Mouse (Mus musculus) midbrain, postnatal 0 days (tissue): ENCODE results near the gene Vps4a. TPM values are rescaled to one million over a fixed set of nuclear protein-coding genes. Genes with fewer than 3 reads are reported as not detected.

Experiments used
- ATAC-seq: fragments of 200-750 bp; cut with Nextera tagmentation; 2 replicates; pipeline ENCODE4 v1.8.0; 2017; ENCODE audit warnings: moderate number of reproducible peaks, mild to moderate bottlenecking, moderate TSS enrichment, moderate library complexity; ENCODE audit not compliant: low FRiP score
- DNase-seq: peaks from one replicate; pipeline ENCODE4 v3.0.0-alpha.2; 2015; ENCODE audit warnings: low spot score
- H3K27ac ChIP-seq: fragments of 300-500 bp; sonication (generic); 2 replicates; pipeline ENCODE4 v1.5.1; 2014; ENCODE audit warnings: low read depth, mild to moderate bottlenecking, low read length, mixed read lengths
- H3K27me3 ChIP-seq: fragments of 300-500 bp; sonication (generic); 2 replicates; pipeline ENCODE4 v1.6.1; 2014; ENCODE audit warnings: low read length, control low read depth, mixed read lengths; ENCODE audit not compliant: insufficient read depth
- H3K36me3 ChIP-seq: fragments of 300-500 bp; sonication (generic); 2 replicates; pipeline ENCODE4 v1.6.1; 2014; ENCODE audit warnings: low read length, control low read depth, mixed read lengths; ENCODE audit not compliant: insufficient read depth
- H3K4me1 ChIP-seq: fragments of 300-500 bp; sonication (generic); 2 replicates; pipeline ENCODE4 v1.6.1; 2014; ENCODE audit warnings: mild to moderate bottlenecking, control low read depth, antibody characterized with exemption, low read length, mixed read lengths; ENCODE audit not compliant: insufficient read depth
- H3K4me2 ChIP-seq: fragments of 300-500 bp; sonication (generic); 2 replicates; pipeline ENCODE4 v1.6.1; 2014; ENCODE audit warnings: low read depth, mild to moderate bottlenecking, low read length, mixed read lengths; ENCODE audit not compliant: poor library complexity, severe bottlenecking
- H3K4me3 ChIP-seq: fragments of 300-500 bp; sonication (generic); 2 replicates; pipeline ENCODE4 v1.5.1; 2014; ENCODE audit warnings: low read depth, mild to moderate bottlenecking, low read length, moderate library complexity
- H3K9ac ChIP-seq: fragments of 300-500 bp; sonication (generic); replicated peaks from 2 replicates; pipeline ENCODE4 v1.6.1; 2014; ENCODE audit warnings: mild to moderate bottlenecking, low read length, moderate library complexity, mixed read lengths; ENCODE audit not compliant: poor library complexity, severe bottlenecking
- H3K9me3 ChIP-seq: fragments of 300-500 bp; sonication (generic); 2 replicates; pipeline ENCODE4 v1.6.1; 2016; ENCODE audit warnings: low read length, control low read depth
- CTCF ChIP-seq: IDR thresholded peaks from 2 replicates; pipeline ENCODE4 v1.5.1; 2016; ENCODE audit warnings: antibody characterized with exemption, mild to moderate bottlenecking
- WGBS: fragments of 180-500 bp; shearing (Covaris S2); extraction: QIAGEN DNeasy Blood & Tissue Kit; methylation state at CpG from one replicate; pipeline ENCODE4 v1.1.7; 2014; 5-methylcytosine and 5-hydroxymethylcytosine counted together
- polyA plus RNA-seq: library from polyadenylated mRNA; unstranded; fragments of >200 nt; fragmentation: Nextera tagmentation; extraction: Ambion mirVana; gene quantifications from 2 replicates; pipeline ENCODE4 v1.2.1, GENCODE M21; 2015
- total RNA-seq: library from RNA; depleted of rRNA; stranded (reverse); fragments of >200 nt; gene quantifications from 2 replicates; pipeline ENCODE4 v1.2.3, GENCODE M21; 2014

Vps4a gene
- total and polyA plus RNA-seq, 2 experiments from 2014 or later = 111 to 166 TPM

DNA sequence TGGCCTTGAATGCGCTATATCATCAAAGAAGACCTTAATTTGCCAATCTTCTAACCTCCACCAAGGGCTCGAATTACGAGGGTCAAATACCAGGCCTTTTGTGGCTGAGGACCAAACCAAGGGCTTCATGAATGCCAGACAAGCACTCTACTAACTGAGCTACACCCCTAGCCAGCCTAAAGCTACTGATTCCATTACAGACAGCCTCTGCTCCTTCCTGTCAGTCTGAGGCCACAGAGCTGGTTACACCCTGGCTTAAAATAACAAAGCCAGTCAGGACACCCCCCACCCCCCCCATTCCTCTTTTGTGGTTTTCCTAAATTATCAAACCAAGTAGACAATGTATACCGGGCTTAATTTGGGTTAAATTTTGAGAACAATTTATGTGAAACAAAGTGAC, 42.7 kb downstream of the Vps4a start:
- Histone ChIP-seq H3K4me3 (no peak overlapping the region), H3K36me3 (peaks cover 58% of the 10 kb centered on the region), H3K27me3 (no peaks in the 10 kb centered on the region), H3K27ac (no peak overlapping the region), H3K4me2 (no peak overlapping the region), H3K4me1 (no peaks in the 10 kb centered on the region), H3K9ac (no peak overlapping the region), H3K9me3 (no peaks in the 10 kb centered on the region)
- ATAC-seq = no peak
- no peak for DNase-seq
- 90% methylated on average over 4 of the region's 4 CpGs for WGBS
- TF ChIP-seq CTCF = no peak

DNA sequence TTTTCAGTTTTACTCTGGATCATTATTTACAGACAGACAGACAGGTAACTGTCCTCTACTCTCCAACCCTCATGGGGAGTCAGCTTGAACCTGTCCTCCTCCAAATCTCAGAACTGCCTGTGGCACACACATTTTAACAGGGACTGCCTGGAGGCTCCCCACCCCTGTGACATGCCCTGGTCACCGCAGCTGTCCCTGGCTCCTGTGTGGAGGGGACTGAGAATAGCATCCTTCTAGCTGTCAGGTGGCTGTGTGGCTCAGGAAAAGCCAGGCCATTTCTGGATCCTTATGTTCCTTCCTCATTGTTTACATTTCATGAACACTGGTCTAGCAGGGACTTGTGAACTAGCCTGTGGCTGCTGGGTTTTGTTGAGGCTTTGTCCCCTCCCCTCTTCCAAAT, 43.1 kb downstream of the Vps4a start:
- Histone ChIP-seq H3K9me3 (no peaks in the 10 kb centered on the region), H3K9ac (no peak overlapping the region), H3K4me1 (no peaks in the 10 kb centered on the region), H3K4me3 (no peak overlapping the region), H3K4me2 (no peak overlapping the region), H3K27me3 (no peaks in the 10 kb centered on the region), H3K27ac (no peak overlapping the region), H3K36me3 (peaks cover 58% of the 10 kb centered on the region)
- ATAC-seq (no peak), DNase-seq (no peak)
- WGBS = 100% methylated on average over 1 of the region's 1 CpGs
- no peak for TF ChIP-seq CTCF

DNA sequence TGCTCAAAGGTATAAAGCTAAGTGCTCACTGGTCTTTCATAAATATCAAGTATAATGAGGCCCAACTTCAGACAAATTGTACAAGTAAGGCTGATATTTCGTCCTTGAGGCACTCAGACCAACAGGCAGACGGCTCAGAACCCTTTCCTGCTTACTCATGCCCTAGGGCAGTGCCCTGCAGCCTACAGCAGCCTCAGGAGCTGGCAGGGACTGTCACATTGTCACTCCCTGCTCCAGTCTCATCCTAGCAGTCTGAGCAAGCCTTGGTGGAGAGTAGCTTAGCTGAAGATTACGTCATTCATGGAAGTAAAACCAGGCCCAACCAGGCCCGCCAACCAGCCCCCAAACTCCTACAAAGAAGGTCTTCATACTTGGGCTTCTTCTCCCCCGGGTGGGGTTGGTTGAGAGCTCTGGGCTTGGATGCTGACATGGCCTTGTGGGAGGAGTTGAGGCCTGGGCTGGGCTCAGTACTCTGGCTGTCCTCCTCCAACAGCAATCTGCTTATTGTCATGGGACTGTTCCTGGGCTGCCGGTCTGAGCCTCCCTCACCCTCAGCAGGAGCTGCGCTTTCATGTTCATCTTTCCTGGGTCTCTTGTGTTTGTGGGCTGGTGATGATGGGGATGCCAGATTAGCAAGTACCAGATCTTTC, 45.3 kb downstream of the Vps4a start:
- H3K9me3 ChIP-seq = no peaks in the 10 kb centered on the region
- DNase-seq (no peak), ATAC-seq (no peak)
- TF ChIP-seq CTCF = no peak
- no peak overlapping the region for H3K4me2 ChIP-seq
- H3K27me3 ChIP-seq = no peaks in the 10 kb centered on the region
- H3K4me3 ChIP-seq = no peak overlapping the region
- no peak overlapping the region for H3K27ac ChIP-seq
- no peaks in the 10 kb centered on the region for H3K4me1 ChIP-seq
- H3K36me3 ChIP-seq = peaks cover 57% of the 10 kb centered on the region
- H3K9ac ChIP-seq = no peak overlapping the region
- 92% methylated on average over 7 of the region's 7 CpGs for WGBS

DNA sequence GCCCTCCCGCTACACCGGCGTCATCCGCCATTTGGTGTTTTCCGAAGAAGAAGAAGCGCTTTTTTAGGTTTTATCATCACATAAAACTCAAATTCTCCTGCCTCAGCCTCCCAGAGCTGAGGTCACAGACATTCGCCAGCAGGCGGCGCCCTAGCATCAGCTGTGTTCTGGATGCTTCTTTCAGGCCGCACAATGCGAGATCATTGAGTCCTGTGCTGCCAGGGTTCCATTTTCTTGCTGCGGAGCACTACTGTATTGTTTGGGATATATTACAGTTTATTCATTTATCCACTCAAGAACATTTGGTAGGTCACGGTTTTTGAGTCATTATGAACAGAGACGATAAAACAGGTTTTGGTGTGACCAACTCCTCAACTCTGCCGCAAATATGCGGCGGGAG, 54.3 kb downstream of the Vps4a start:
- Histone ChIP-seq H3K27me3 (no peaks in the 10 kb centered on the region), H3K9me3 (no peaks in the 10 kb centered on the region), H3K4me2 (no peak overlapping the region), H3K27ac (no peak overlapping the region), H3K4me1 (no peaks in the 10 kb centered on the region), H3K36me3 (peaks cover 27% of the 10 kb centered on the region), H3K4me3 (no peak overlapping the region), H3K9ac (no peak overlapping the region)
- WGBS = 98% methylated on average over 17 of the region's 17 CpGs
- peak; percentile 36 for TF ChIP-seq CTCF
- no peak for ATAC-seq
- DNase-seq = no peak

DNA sequence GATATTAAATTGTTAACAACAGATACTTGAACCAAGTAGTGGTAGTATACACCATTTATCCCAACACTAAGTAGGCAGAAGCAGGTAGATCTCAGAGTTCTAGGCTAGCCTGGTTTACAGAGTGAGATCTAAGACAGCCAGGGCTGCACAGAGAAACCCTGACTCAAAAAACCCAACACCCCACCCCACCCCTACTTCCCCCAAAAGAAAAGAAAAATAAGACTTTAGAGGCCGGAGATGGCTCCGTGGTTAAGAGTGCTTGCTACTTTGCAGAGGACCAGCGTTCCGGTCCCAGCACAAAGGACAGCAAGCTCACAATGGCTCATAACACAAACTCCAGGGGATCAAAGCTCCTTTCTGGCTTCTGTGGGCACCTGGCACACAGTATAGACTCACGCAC, 55.0 kb downstream of the Vps4a start:
- no peak for DNase-seq
- no peak for ATAC-seq
- H3K36me3 ChIP-seq = peaks cover 22% of the 10 kb centered on the region
- H3K9ac ChIP-seq = no peak overlapping the region
- H3K4me2 ChIP-seq = no peak overlapping the region
- no peak for TF ChIP-seq CTCF
- WGBS = 98% methylated on average over 5 of the region's 5 CpGs
- H3K9me3 ChIP-seq = no peaks in the 10 kb centered on the region
- no peaks in the 10 kb centered on the region for H3K27me3 ChIP-seq
- no peak overlapping the region for H3K4me3 ChIP-seq
- H3K27ac ChIP-seq = no peak overlapping the region
- H3K4me1 ChIP-seq = no peaks in the 10 kb centered on the region

DNA sequence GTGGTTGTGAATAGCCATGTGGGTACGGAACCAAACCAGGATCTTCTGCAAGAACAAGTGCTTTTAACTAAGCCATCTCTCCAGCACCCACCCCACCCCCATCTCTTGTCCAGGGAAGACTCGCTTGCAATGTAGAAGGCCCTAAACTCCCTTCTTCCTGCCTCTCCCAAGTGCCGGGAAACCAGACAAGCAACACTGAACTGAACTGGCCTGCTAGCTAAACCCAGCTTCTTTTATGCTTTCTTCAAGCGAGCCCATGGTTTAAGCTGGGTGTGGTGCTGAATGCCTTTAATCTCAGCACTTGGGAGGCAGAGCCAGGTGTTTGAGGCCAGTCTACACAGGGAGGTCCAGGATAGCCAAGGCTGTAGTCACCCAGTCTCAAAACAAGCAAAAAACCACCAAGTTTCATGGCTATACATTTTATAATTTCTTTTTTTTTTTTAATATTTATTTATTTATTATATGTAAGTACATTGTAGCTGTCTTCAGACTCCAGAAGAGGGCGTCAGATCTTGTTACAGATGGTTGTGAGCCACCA, 57.6 kb downstream of the Vps4a start:
- Histone ChIP-seq H3K9ac (no peak overlapping the region), H3K9me3 (no peaks in the 10 kb centered on the region), H3K27ac (no peak overlapping the region), H3K4me2 (no peak overlapping the region), H3K27me3 (no peaks in the 10 kb centered on the region), H3K4me3 (no peak overlapping the region), H3K36me3 (0 out of 2 replicates have a peak, but pooled peaks cover 9% of the 10 kb centered on the region), H3K4me1 (no peaks in the 10 kb centered on the region)
- ATAC-seq (no peak), DNase-seq (no peak)
- TF ChIP-seq CTCF = no peak
- WGBS = 97% methylated on average over 5 of the region's 5 CpGs
